Mouse (Mus musculus): ENCODE results near the gene Atg14. TPM values are rescaled to one million over a fixed set of nuclear protein-coding genes. Genes with fewer than 3 reads are reported as not detected.
A peak's percentile ranks its signal among the peaks of the same experiment; 100 is the strongest.
"Not testable (repeated sequence)": the region's sequence is repeated elsewhere in the genome, so short reads cannot be mapped to it uniquely, and the experiment has no call there.

Gene Atg14
- polyA plus RNA-seq (2016; fragmentation: Nextera tagmentation; extraction: Ambion mirVana): 18.0 and 18.9 TPM in 2 replicates

GRCm38 (mm10) chr14:47570549-47570948, at the start of gene Atg14:
TSS of gene Atg14 (minus strand) at chr14:47570649.
- not testable (repeated sequence) for H3K27me3 ChIP-seq (ENCODE audit: low read depth, poor library complexity, severe bottlenecking); H3K9me3 ChIP-seq (replicated peaks); H3K36me3 ChIP-seq; H3K4me3 ChIP-seq; H3K4me1 ChIP-seq; H3K27ac ChIP-seq; DNase-seq (ENCODE audit: low spot score)
- 91% methylated on average over 11 of the region's 11 CpGs for WGBS

GRCm38 (mm10) chr14:47618891-47619290, 48.4 kb upstream of the Atg14 start:
- no peaks in the 10 kb centered on the region for H3K4me1 ChIP-seq
- H3K9me3 ChIP-seq (replicated peaks): no peaks in the 10 kb centered on the region
- WGBS: 92% methylated on average over 5 of the region's 5 CpGs
- no peaks in the 10 kb centered on the region for H3K36me3 ChIP-seq
- no peak overlapping the region for H3K4me3 ChIP-seq
- H3K27ac ChIP-seq: no peak overlapping the region
- no peaks in the 10 kb centered on the region for H3K27me3 ChIP-seq (ENCODE audit: low read depth, poor library complexity, severe bottlenecking)
- no peak for DNase-seq (ENCODE audit: low spot score)

GRCm38 (mm10) chr14:47613254-47613653, 42.8 kb upstream of the Atg14 start:
- H3K36me3 ChIP-seq: no peaks in the 10 kb centered on the region
- H3K9me3 ChIP-seq (replicated peaks): no peaks in the 10 kb centered on the region
- H3K27ac ChIP-seq: no peak overlapping the region
- DNase-seq (ENCODE audit: low spot score): no peak
- H3K4me1 ChIP-seq: no peaks in the 10 kb centered on the region
- WGBS: 84% methylated on average over 7 of the region's 7 CpGs
- H3K4me3 ChIP-seq: no peak overlapping the region
- no peaks in the 10 kb centered on the region for H3K27me3 ChIP-seq (ENCODE audit: low read depth, poor library complexity, severe bottlenecking)

GRCm38 (mm10) chr14:47597942-47598388, 27.5 kb upstream of the Atg14 start:
- peaks cover 6% of the 10 kb centered on the region for H3K4me1 ChIP-seq
- no peaks in the 10 kb centered on the region for H3K9me3 ChIP-seq (replicated peaks)
- DNase-seq (ENCODE audit: low spot score): peak; percentile 68
- no peaks in the 10 kb centered on the region for H3K36me3 ChIP-seq
- peak overlapping the region; percentile 30; the same call in 1 of the 2 replicates for H3K4me3 ChIP-seq
- 0 out of 2 replicates have a peak overlapping the region, but pooled peaks have one; percentile 36 for H3K27ac ChIP-seq
- H3K27me3 ChIP-seq (ENCODE audit: low read depth, poor library complexity, severe bottlenecking): no peaks in the 10 kb centered on the region
- 38% methylated on average over 11 of the region's 11 CpGs for WGBS

- 53% methylated on average over 7 of the region's 7 CpGs for WGBS
- Histone ChIP-seq H3K9me3 (replicated peaks) (no peaks in the 10 kb centered on the region), H3K4me1 (peaks cover 6% of the 10 kb centered on the region), H3K27ac (no peak overlapping the region), H3K27me3 (ENCODE audit: low read depth, poor library complexity, severe bottlenecking) (no peaks in the 10 kb centered on the region), H3K4me3 (no peak overlapping the region), H3K36me3 (no peaks in the 10 kb centered on the region)
- no peak for DNase-seq (ENCODE audit: low spot score)
Measured at GRCm38 (mm10) chr14:47594426-47595103, 24.1 kb upstream of the Atg14 start.

- H3K4me3 ChIP-seq: no peak overlapping the region
- 81% methylated on average over 10 of the region's 10 CpGs for WGBS
- DNase-seq (ENCODE audit: low spot score): no peak
- no peaks in the 10 kb centered on the region for H3K9me3 ChIP-seq (replicated peaks)
- H3K4me1 ChIP-seq: no peaks in the 10 kb centered on the region
- H3K36me3 ChIP-seq: no peaks in the 10 kb centered on the region
- no peaks in the 10 kb centered on the region for H3K27me3 ChIP-seq (ENCODE audit: low read depth, poor library complexity, severe bottlenecking)
- no peak overlapping the region for H3K27ac ChIP-seq
Measured at GRCm38 (mm10) chr14:47590391-47590975, 20.0 kb upstream of the Atg14 start.

GRCm38 (mm10) chr14:47589444-47589843, 19.0 kb upstream of the Atg14 start:
- H3K4me3 ChIP-seq: no peak overlapping the region
- H3K36me3 ChIP-seq: no peaks in the 10 kb centered on the region
- H3K9me3 ChIP-seq (replicated peaks): no peaks in the 10 kb centered on the region
- H3K27me3 ChIP-seq (ENCODE audit: low read depth, poor library complexity, severe bottlenecking): no peaks in the 10 kb centered on the region
- DNase-seq (ENCODE audit: low spot score): no peak
- 71% methylated on average over 1 of the region's 1 CpGs for WGBS
- H3K27ac ChIP-seq: no peak overlapping the region
- no peaks in the 10 kb centered on the region for H3K4me1 ChIP-seq

GRCm38 (mm10) chr14:47584346-47584745, 13.9 kb upstream of the Atg14 start:
- H3K4me3 ChIP-seq: no peak overlapping the region
- H3K27me3 ChIP-seq (ENCODE audit: low read depth, poor library complexity, severe bottlenecking): no peaks in the 10 kb centered on the region
- H3K4me1 ChIP-seq: no peaks in the 10 kb centered on the region
- H3K27ac ChIP-seq: no peak overlapping the region
- H3K9me3 ChIP-seq (replicated peaks): no peaks in the 10 kb centered on the region
- no peaks in the 10 kb centered on the region for H3K36me3 ChIP-seq
- no peak for DNase-seq (ENCODE audit: low spot score)

- 74% methylated on average over 2 of the region's 2 CpGs for WGBS
- no peaks in the 10 kb centered on the region for H3K36me3 ChIP-seq
- no peak overlapping the region for H3K4me3 ChIP-seq
- no peak for DNase-seq (ENCODE audit: low spot score)
- H3K4me1 ChIP-seq: no peaks in the 10 kb centered on the region
- no peak overlapping the region for H3K27ac ChIP-seq
- no peaks in the 10 kb centered on the region for H3K27me3 ChIP-seq (ENCODE audit: low read depth, poor library complexity, severe bottlenecking)
- H3K9me3 ChIP-seq (replicated peaks): no peaks in the 10 kb centered on the region
Measured at GRCm38 (mm10) chr14:47581681-47582080, 11.2 kb upstream of the Atg14 start.

- Histone ChIP-seq H3K36me3 (no peaks in the 10 kb centered on the region), H3K27ac (no peak overlapping the region), H3K4me1 (no peaks in the 10 kb centered on the region), H3K27me3 (ENCODE audit: low read depth, poor library complexity, severe bottlenecking) (no peaks in the 10 kb centered on the region), H3K4me3 (no peak overlapping the region), H3K9me3 (replicated peaks) (no peaks in the 10 kb centered on the region)
- no peak for DNase-seq (ENCODE audit: low spot score)
- 70% methylated on average over 1 of the region's 1 CpGs for WGBS
Measured at GRCm38 (mm10) chr14:47581280-47581679, 10.8 kb upstream of the Atg14 start.

- no peaks in the 10 kb centered on the region for H3K9me3 ChIP-seq (replicated peaks)
- 91% methylated on average over 2 of the region's 2 CpGs for WGBS
- no peaks in the 10 kb centered on the region for H3K4me1 ChIP-seq
- H3K4me3 ChIP-seq: no peak overlapping the region
- H3K27me3 ChIP-seq (ENCODE audit: low read depth, poor library complexity, severe bottlenecking): no peaks in the 10 kb centered on the region
- DNase-seq (ENCODE audit: low spot score): no peak
- H3K27ac ChIP-seq: no peak overlapping the region
- H3K36me3 ChIP-seq: no peaks in the 10 kb centered on the region
Measured at GRCm38 (mm10) chr14:47578086-47578485, 7.6 kb upstream of the Atg14 start.

GRCm38 (mm10) chr14:47576687-47577086, 6.2 kb upstream of the Atg14 start:
- Histone ChIP-seq H3K27me3 (ENCODE audit: low read depth, poor library complexity, severe bottlenecking) (no peaks in the 10 kb centered on the region), H3K36me3 (no peaks in the 10 kb centered on the region), H3K4me3 (no peak overlapping the region), H3K27ac (no peak overlapping the region), H3K4me1 (no peaks in the 10 kb centered on the region), H3K9me3 (replicated peaks) (no peaks in the 10 kb centered on the region)
- DNase-seq (ENCODE audit: low spot score): no peak
- 69% methylated on average over 4 of the region's 4 CpGs for WGBS

- Histone ChIP-seq H3K27ac (no peak overlapping the region), H3K36me3 (no peaks in the 10 kb centered on the region), H3K9me3 (replicated peaks) (no peaks in the 10 kb centered on the region), H3K27me3 (ENCODE audit: low read depth, poor library complexity, severe bottlenecking) (no peaks in the 10 kb centered on the region), H3K4me3 (no peak overlapping the region), H3K4me1 (no peaks in the 10 kb centered on the region)
- WGBS: 80% methylated on average over 11 of the region's 11 CpGs
- DNase-seq (ENCODE audit: low spot score): no peak
Measured at GRCm38 (mm10) chr14:47574721-47575120, 4.3 kb upstream of the Atg14 start.

Data from limb, embryonic 10.5 days (tissue).